Mouse (Mus musculus) intestine, postnatal 0 days (tissue): ENCODE results near the gene Mybbp1a. TPM values are rescaled to one million over a fixed set of nuclear protein-coding genes. Genes with fewer than 3 reads are reported as not detected.

Experiments used
- ATAC-seq: fragments of 200-750 bp; cut with Nextera tagmentation; 2 replicates; pipeline ENCODE4 v1.8.0; 2017; ENCODE audit warnings: mild to moderate bottlenecking, moderate TSS enrichment, moderate library complexity
- H3K27ac ChIP-seq: fragments of 300-500 bp; sonication (generic); 2 replicates; pipeline ENCODE4 v1.5.1; 2014; ENCODE audit warnings: mild to moderate bottlenecking, low read depth, low read length, moderate library complexity
- H3K27me3 ChIP-seq: fragments of 300-500 bp; sonication (generic); replicated peaks from 2 replicates; pipeline ENCODE4 v1.6.1; 2014; ENCODE audit warnings: low read length, mixed read lengths; ENCODE audit not compliant: control insufficient read depth, insufficient read depth
- H3K36me3 ChIP-seq: fragments of 300-500 bp; sonication (generic); 2 replicates; pipeline ENCODE4 v1.6.1; 2014; ENCODE audit warnings: mild to moderate bottlenecking, moderate library complexity; ENCODE audit not compliant: control insufficient read depth, insufficient read depth
- H3K4me1 ChIP-seq: fragments of 300-500 bp; sonication (generic); replicated peaks from 2 replicates; pipeline ENCODE4 v1.6.1; 2014; ENCODE audit warnings: antibody characterized with exemption, low read length, mixed read lengths; ENCODE audit not compliant: control insufficient read depth, insufficient read depth
- H3K4me2 ChIP-seq: fragments of 300-500 bp; sonication (generic); replicated peaks from 2 replicates; pipeline ENCODE4 v1.6.1; 2014; ENCODE audit warnings: low read depth, mild to moderate bottlenecking, moderate library complexity
- H3K4me3 ChIP-seq: fragments of 300-500 bp; sonication (generic); 2 replicates; pipeline ENCODE4 v1.5.1; 2014; ENCODE audit warnings: low read depth, low read length
- H3K9ac ChIP-seq: fragments of 300-500 bp; sonication (generic); 2 replicates; pipeline ENCODE4 v1.6.1; 2014; ENCODE audit warnings: mild to moderate bottlenecking, low read depth, low read length
- H3K9me3 ChIP-seq: fragments of 300-500 bp; sonication (generic); 2 replicates; pipeline ENCODE4 v1.6.1; 2016; ENCODE audit warnings: mixed run types; ENCODE audit not compliant: control insufficient read depth
- CTCF ChIP-seq: sonication (generic); IDR thresholded peaks from 2 replicates; pipeline ENCODE4 v1.5.1; 2016; ENCODE audit warnings: low read depth, mild to moderate bottlenecking, control low read depth, antibody characterized with exemption, moderate library complexity
- WGBS: fragments of 180-500 bp; shearing (Covaris S2); extraction: QIAGEN DNeasy Blood & Tissue Kit; methylation state at CpG from one replicate; pipeline ENCODE4 v1.1.7; 2014; 5-methylcytosine and 5-hydroxymethylcytosine counted together
- polyA plus RNA-seq: library from polyadenylated mRNA; unstranded; fragments of >200 nt; fragmentation: Nextera tagmentation; extraction: Ambion mirVana; gene quantifications from 2 replicates; pipeline ENCODE4 v1.2.1, GENCODE M21; 2015

The Mybbp1a gene
- polyA plus RNA-seq, 1 experiment from 2014 or later: 40.7 TPM

DNA sequence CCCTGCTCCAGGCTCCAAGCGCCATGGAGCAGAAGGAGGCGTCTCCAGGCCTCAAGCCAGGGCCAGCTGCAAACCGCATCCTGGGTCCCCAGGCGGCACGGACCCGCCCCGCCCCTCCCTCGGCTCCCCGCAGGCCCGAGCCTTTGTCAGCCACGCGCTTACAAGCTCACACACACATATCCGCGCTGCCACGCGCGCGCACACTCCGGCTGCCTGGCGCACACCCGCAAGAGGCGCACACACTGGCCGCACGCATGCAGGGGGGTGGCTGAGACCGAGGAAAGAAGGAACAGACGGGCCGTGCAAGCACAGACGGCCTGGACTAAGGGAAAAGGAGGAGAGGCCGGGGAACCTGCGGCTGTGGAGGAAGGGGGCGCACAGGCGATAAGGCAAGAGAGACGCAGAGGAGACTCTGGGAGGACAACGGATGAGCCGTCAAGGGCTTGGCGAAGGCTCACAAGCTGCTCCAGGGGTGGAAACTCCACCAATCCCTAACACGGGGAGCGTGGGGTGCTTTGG is 47.7 kb downstream of the Mybbp1a start:
- peak overlapping the region; percentile 70 for H3K4me3 ChIP-seq
- H3K4me1 ChIP-seq: 0 out of 2 replicates have a peak, but pooled peaks cover 6% of the 10 kb centered on the region
- H3K9me3 ChIP-seq: no peaks in the 10 kb centered on the region
- peak overlapping the region; percentile 98 for H3K4me2 ChIP-seq
- WGBS: under 1% methylated on average over 38 of the region's 38 CpGs
- TF ChIP-seq CTCF: peak; percentile 17; the same call in 1 of the 2 replicates
- no peaks in the 10 kb centered on the region for H3K36me3 ChIP-seq
- 0 out of 2 replicates have a peak, but pooled peaks cover 5% of the 10 kb centered on the region for H3K27me3 ChIP-seq
- H3K9ac ChIP-seq: peak overlapping the region; percentile 65
- H3K27ac ChIP-seq: no peak overlapping the region; the same call in 1 of the 2 replicates
- peak; percentile 13; the same call in 1 of the 2 replicates for ATAC-seq

DNA sequence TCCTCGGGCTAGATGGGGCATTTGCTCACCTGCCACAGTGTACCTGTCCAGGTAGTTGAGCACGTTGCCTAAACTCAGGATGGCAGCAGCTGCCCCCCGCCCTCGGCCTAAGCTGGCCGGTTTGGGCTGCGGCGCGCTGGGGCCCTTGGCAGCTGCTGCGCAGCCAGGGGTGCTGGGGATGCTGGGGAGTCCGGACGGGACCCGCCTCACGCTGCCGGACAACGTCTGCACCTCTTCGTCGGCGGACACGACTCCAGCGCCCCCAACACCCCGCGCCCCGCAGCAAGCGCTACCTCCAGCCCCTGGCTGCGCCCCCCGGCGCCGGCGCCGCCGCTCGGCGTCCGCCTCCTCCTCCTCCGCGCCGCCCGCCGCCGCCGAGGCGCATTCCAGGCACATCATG is 48.2 kb downstream of the Mybbp1a start:
- Histone ChIP-seq H3K36me3 (no peaks in the 10 kb centered on the region), H3K9ac (peak overlapping the region; percentile 65), H3K9me3 (no peaks in the 10 kb centered on the region), H3K4me1 (0 out of 2 replicates have a peak, but pooled peaks cover 6% of the 10 kb centered on the region), H3K4me3 (peak overlapping the region; percentile 70), H3K4me2 (peak overlapping the region; percentile 98), H3K27me3 (0 out of 2 replicates have a peak, but pooled peaks cover 5% of the 10 kb centered on the region), H3K27ac (peak overlapping the region; percentile 60; the same call in 1 of the 2 replicates)
- TF ChIP-seq CTCF: no peak
- 0% methylated on average over 30 of the region's 42 CpGs for WGBS
- ATAC-seq: 0 out of 2 replicates have a peak, but pooled peaks have one; percentile 1

DNA sequence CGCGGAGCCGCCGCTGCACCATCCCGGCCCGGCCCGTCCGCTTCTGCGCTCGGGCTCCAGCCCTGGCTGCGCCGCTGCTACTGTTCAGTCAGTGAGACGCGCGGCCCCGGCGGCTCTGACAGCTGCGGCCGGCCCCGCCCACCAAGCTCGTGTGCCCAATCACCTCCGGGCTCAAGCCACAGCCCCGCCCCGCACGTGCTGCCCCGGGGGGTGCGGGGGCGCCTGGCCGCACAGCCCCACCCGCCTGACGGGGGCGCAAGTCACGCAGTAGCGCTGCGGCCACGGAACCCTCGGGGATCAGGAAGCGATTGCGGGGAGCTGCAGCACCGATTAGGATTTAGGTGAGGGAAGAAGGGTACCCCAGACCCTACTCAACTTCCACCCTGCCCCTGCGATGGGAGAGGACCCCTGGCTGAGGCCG is 48.7 kb downstream of the Mybbp1a start, which contains the start of gene Spns2:
Spns2 (minus strand) TSS at position 24 of the 421 bp plus-strand sequence.
- ATAC-seq: peak; percentile 84
- H3K27ac ChIP-seq: peak within 1 kb of the TSS; percentile 60
- no peaks in the 10 kb centered on the region for H3K9me3 ChIP-seq
- H3K4me2 ChIP-seq: peak within 1 kb of the TSS; percentile 98
- 0 out of 2 replicates have a peak, but pooled peaks cover 5% of the 10 kb centered on the region for H3K27me3 ChIP-seq
- no peaks in the 10 kb centered on the region for H3K36me3 ChIP-seq
- peak; percentile 83 for TF ChIP-seq CTCF
- H3K4me1 ChIP-seq: 0 out of 2 replicates have a peak, but pooled peaks cover 6% of the 10 kb centered on the region
- WGBS: under 1% methylated on average over 38 of the region's 42 CpGs
- H3K9ac ChIP-seq: peak within 1 kb of the TSS; percentile 65
- H3K4me3 ChIP-seq: peak within 1 kb of the TSS; percentile 70

DNA sequence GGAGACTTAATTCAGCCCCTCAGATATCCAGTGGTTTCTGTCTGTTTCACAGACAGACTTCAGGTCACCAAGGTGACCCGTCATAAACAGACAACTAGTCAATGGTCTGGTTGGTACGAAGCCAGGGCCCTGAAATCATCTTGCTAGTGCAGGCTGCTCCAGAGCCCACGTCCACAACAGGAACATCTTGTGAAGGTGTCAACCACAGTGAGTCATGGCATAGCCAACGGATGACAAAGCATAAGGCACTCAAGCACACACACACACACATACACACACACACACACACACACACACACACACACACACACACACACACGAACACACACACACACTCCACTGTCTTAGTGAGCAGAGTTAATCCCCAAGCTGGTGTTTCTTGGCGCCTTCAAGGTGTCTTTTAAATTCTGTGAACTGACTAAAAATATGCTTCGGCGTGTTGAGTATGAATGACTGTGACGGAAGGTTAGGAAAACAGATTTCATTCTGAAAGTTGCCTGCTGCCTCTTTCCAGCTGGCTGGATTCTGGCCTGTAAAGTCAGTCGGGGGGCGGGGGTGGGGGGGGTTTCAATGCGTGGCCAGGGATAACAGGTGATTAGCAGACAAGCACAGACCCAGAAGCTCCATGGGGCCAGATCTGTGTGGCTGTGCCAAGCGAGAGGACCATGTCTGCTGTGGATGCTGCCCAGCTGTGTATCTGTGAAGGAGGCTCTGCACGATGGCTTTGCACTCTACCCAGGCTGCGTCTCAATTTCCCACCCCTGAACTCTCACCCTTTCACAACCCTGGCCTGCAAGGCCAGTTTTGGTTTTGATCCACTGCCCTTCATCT is 50.2 kb downstream of the Mybbp1a start:
- Histone ChIP-seq H3K9ac (no peak overlapping the region), H3K9me3 (no peaks in the 10 kb centered on the region), H3K4me3 (no peak overlapping the region), H3K27me3 (0 out of 2 replicates have a peak, but pooled peaks cover 5% of the 10 kb centered on the region), H3K4me2 (no peak overlapping the region), H3K27ac (no peak overlapping the region), H3K4me1 (0 out of 2 replicates have a peak, but pooled peaks cover 6% of the 10 kb centered on the region), H3K36me3 (no peaks in the 10 kb centered on the region)
- no peak for ATAC-seq
- TF ChIP-seq CTCF: no peak
- 67% methylated on average over 15 of the region's 15 CpGs for WGBS

DNA sequence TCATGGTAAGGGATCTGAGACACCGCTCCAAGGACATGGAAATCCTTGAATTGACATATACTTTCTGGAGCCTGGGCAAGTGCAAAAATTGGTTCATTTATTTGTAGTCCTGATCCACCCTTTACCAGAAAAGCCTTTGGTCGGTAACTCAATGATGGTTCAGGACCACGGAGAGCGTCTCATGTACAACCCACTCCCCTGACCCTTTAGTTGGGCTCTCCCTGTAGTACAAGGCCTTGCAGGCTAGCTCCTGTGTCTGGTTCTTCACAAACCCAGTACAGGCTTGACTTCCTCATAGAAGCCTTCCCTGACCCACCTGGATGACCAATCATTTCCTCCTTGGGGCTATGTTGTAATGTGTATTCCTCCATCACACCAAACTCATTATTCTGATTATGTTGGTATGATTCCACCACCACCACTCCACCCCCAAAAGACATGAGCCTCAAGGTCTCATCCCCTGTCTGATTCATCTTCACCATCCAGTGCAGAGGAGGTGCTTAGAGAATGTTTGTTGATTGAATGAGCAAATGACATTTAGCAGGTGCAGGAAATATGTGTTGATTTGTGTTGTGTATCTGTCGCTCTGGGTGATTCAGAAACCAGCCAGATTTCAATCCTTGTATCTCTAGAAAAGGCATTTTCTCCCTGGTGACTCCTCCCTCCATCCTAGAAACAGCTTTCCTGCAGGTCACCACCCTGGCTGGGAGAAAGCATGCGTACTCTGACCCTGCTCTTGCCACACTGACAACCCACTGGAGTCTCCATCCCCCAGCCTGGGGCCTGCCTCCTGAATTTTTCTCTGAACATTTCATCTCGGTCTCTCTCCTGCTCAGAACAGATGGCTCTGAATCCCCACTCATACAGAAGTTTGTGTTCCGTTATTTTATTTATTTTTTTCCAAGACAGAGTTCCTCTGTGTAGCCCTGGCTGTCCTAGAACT is 53.2 kb downstream of the Mybbp1a start:
- Histone ChIP-seq H3K4me2 (no peak overlapping the region; the same call in 1 of the 2 replicates), H3K27me3 (no peaks in the 10 kb centered on the region), H3K9me3 (no peaks in the 10 kb centered on the region), H3K4me3 (no peak overlapping the region), H3K4me1 (peaks cover 7% of the 10 kb centered on the region; the same call in 1 of the 2 replicates), H3K36me3 (no peaks in the 10 kb centered on the region; the same call in 1 of the 2 replicates), H3K27ac (peak overlapping the region; percentile 51; the same call in 1 of the 2 replicates), H3K9ac (no peak overlapping the region)
- TF ChIP-seq CTCF: no peak
- no peak for ATAC-seq
- WGBS: 45% methylated on average over 8 of the region's 8 CpGs
